Mouse (Mus musculus): ENCODE results near the gene Zcwpw1. TPM values are rescaled to one million over a fixed set of nuclear protein-coding genes. Genes with fewer than 3 reads are reported as not detected.
A peak's percentile ranks its signal among the peaks of the same experiment; 100 is the strongest.
"Not testable (repeated sequence)": the region's sequence is repeated elsewhere in the genome, so short reads cannot be mapped to it uniquely, and the experiment has no call there.

Gene Zcwpw1
- total and polyA plus RNA-seq, 2 experiments, result 1.7 to 3.3 TPM

DNA sequence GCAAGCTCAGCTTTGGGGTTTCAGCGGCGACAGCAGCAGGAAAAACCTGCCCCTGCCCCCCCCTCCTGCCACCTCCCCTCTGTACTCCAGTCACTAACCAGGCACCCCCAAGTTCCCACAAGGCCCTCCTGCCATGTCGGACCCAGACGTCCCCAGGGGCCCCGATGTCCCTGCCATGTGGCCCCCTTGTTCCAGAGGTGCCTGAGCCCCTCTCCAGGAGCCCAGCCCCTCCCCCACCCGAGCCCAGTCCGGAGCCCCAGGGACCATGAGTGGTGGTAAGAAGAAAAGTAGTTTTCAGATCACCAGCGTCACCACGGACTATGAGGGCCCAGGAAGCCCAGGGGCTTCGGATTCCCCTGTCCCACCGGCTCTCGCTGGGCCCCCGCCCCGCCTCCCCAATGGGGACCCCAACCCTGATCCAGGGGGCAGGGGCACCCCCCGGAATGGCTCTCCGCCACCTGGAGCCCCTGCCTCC, 40.7 kb upstream of the Zcwpw1 start:
- TF ChIP-seq CTCF (IDR thresholded peaks at IDR 0.05; ENCODE audit: low read depth, low read length) (no peak), POLR2A (IDR thresholded peaks at IDR 0.05; ENCODE audit: extremely low read depth, insufficient read depth, low read length) (no peak)
- peak overlapping the region; percentile 67; the same call in 1 of the 2 replicates for H3K27ac ChIP-seq (replicated peaks; ENCODE audit: insufficient read depth, low read depth, low read length)
- H3K9ac ChIP-seq (ENCODE audit: low read depth, low read length), result peak overlapping the region; percentile 70
- no peaks in the 10 kb centered on the region for H3K27me3 ChIP-seq (ENCODE audit: control insufficient read depth, insufficient read depth, low read length)
- 11% methylated on average over 16 of the region's 16 CpGs for WGBS
- no peaks in the 10 kb centered on the region for H3K4me1 ChIP-seq (ENCODE audit: control insufficient read depth, insufficient read depth, low read length)
- DNase-seq (ENCODE audit: extremely low read depth, low read depth, low spot score), result no peak
- H3K4me3 ChIP-seq (ENCODE audit: insufficient read depth, low read depth, low read length), result peak overlapping the region; percentile 77
- no peaks in the 10 kb centered on the region for H3K36me3 ChIP-seq (ENCODE audit: control insufficient read depth, insufficient read depth, low read length)
- H3K79me2 ChIP-seq (ENCODE audit: control insufficient read depth, insufficient read depth, low read length), result no peaks in the 10 kb centered on the region; the same call in 1 of the 2 replicates

DNA sequence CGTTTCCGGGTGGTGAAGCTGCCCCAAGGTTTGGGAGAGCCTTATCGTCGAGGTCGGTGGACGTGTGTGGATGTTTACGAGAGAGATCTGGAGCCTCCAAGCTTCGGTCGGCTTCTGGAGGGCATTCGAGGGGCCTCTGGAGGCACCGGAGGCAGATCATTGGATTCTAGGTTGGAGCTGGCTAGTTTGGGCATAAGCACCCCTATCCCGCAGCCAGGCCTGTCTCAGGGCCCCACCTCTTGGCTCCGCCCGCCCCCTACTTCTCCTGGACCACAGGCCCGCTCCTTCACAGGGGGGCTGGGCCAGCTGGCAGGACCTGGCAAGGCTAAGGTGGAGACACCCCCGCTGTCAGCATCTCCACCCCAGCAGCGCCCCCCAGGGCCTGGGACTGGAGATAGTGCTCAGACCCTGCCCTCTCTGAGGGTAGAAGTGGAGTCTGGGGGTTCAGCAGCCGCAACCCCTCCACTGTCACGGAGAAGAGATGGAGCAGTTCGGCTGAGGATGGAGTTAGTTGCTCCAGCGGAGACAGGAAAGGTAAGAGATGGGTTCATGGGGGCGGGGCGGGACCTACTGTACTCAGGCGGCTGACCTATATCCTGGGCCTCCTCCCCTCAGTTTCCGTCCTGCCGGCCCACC, 40.2 kb upstream of the Zcwpw1 start:
- Histone ChIP-seq H3K9ac (ENCODE audit: low read depth, low read length) (peak overlapping the region; percentile 70), H3K4me1 (ENCODE audit: control insufficient read depth, insufficient read depth, low read length) (no peaks in the 10 kb centered on the region), H3K27ac (replicated peaks; ENCODE audit: insufficient read depth, low read depth, low read length) (peak overlapping the region; percentile 55), H3K4me3 (ENCODE audit: insufficient read depth, low read depth, low read length) (peak overlapping the region; percentile 77), H3K36me3 (ENCODE audit: control insufficient read depth, insufficient read depth, low read length) (no peaks in the 10 kb centered on the region), H3K79me2 (ENCODE audit: control insufficient read depth, insufficient read depth, low read length) (no peaks in the 10 kb centered on the region; the same call in 1 of the 2 replicates), H3K27me3 (ENCODE audit: control insufficient read depth, insufficient read depth, low read length) (no peaks in the 10 kb centered on the region)
- WGBS, result 36% methylated on average over 26 of the region's 26 CpGs
- TF ChIP-seq POLR2A (IDR thresholded peaks at IDR 0.05; ENCODE audit: extremely low read depth, insufficient read depth, low read length), result no peak
- no peak for TF ChIP-seq CTCF (IDR thresholded peaks at IDR 0.05; ENCODE audit: low read depth, low read length)
- no peak for DNase-seq (ENCODE audit: extremely low read depth, low read depth, low spot score)

DNA sequence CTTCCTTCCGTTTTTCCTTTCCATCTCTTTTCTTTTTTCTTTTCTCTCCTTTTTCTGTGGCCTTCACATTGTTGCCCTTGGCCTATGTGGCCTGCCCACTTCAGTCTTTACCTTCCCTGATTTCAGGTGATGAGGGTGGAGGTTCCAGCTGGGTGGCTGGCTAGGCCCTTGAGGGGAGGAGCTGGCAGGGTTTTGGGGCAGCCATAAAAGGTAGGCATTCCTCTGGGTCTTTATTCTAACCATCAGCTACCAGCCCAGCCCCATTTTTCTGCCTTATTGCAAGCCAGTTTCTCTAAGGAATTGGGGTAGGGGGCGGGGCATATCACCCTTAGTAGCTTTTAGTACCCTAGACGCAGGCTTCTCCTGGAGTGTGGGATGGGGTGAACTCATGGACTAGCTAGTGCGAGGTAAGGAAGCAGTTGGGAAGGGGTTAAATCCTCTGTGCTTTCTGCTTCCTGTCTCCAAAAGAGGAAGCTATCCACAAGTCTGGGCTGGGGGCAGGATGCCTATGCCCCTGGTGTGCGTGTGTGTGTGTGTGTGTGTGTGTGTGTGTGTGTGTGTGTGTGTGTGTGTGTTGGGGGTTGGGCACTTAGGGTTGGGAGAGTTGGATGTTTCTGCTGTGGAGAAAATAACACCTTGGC, 39.3 kb upstream of the Zcwpw1 start:
- Histone ChIP-seq H3K4me3 (ENCODE audit: insufficient read depth, low read depth, low read length) (peak overlapping the region; percentile 38), H3K27ac (replicated peaks; ENCODE audit: insufficient read depth, low read depth, low read length) (peak overlapping the region; percentile 36), H3K9ac (ENCODE audit: low read depth, low read length) (0 out of 2 replicates have a peak overlapping the region, but pooled peaks have one; percentile 27), H3K79me2 (ENCODE audit: control insufficient read depth, insufficient read depth, low read length) (no peaks in the 10 kb centered on the region; the same call in 1 of the 2 replicates), H3K4me1 (ENCODE audit: control insufficient read depth, insufficient read depth, low read length) (no peaks in the 10 kb centered on the region), H3K27me3 (ENCODE audit: control insufficient read depth, insufficient read depth, low read length) (no peaks in the 10 kb centered on the region), H3K36me3 (ENCODE audit: control insufficient read depth, insufficient read depth, low read length) (no peaks in the 10 kb centered on the region)
- TF ChIP-seq CTCF (IDR thresholded peaks at IDR 0.05; ENCODE audit: low read depth, low read length) (no peak), POLR2A (IDR thresholded peaks at IDR 0.05; ENCODE audit: extremely low read depth, insufficient read depth, low read length) (no peak)
- WGBS, result 51% methylated on average over 5 of the region's 5 CpGs
- DNase-seq (ENCODE audit: extremely low read depth, low read depth, low spot score), result no peak

DNA sequence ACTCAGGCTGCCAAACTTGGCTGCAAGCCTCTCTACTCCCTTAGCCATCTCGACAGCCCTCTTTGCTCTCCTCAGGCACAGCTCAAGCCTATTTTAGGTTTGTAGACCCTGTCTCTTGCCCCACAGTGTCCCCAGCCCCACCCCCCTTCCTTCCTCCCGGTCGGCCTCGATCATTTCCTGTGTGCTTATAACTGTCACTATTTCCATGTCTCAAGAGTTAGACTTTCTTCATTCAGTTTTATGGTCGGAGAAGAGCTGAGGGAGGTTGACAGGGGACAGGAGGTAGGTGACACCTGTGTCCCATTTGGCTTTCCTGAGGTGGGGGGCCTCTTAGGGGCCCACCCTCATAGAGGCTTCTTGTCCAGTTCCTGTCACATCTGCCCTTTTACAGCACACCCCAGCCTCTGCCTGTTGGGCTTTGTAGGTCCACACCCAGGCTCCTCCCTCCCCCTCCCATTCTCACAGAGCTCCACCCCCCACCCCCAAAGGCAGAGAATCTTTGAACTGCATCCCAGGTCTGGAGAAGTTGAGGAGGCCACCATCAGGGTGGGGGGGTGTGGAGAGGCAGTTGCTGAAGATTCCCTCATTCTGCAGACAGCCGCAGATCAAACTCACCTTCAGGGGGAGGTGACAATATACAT, 38.3 kb upstream of the Zcwpw1 start:
- H3K36me3 ChIP-seq (ENCODE audit: control insufficient read depth, insufficient read depth, low read length), result no peaks in the 10 kb centered on the region
- 65% methylated on average over 6 of the region's 6 CpGs for WGBS
- H3K4me3 ChIP-seq (ENCODE audit: insufficient read depth, low read depth, low read length), result no peak overlapping the region
- H3K27ac ChIP-seq (replicated peaks; ENCODE audit: insufficient read depth, low read depth, low read length), result peak overlapping the region; percentile 9; the same call in 1 of the 2 replicates
- no peaks in the 10 kb centered on the region; the same call in 1 of the 2 replicates for H3K79me2 ChIP-seq (ENCODE audit: control insufficient read depth, insufficient read depth, low read length)
- DNase-seq (ENCODE audit: extremely low read depth, low read depth, low spot score), result no peak
- no peak for TF ChIP-seq CTCF (IDR thresholded peaks at IDR 0.05; ENCODE audit: low read depth, low read length)
- TF ChIP-seq POLR2A (IDR thresholded peaks at IDR 0.05; ENCODE audit: extremely low read depth, insufficient read depth, low read length), result no peak
- no peaks in the 10 kb centered on the region for H3K4me1 ChIP-seq (ENCODE audit: control insufficient read depth, insufficient read depth, low read length)
- no peak overlapping the region for H3K9ac ChIP-seq (ENCODE audit: low read depth, low read length)
- no peaks in the 10 kb centered on the region for H3K27me3 ChIP-seq (ENCODE audit: control insufficient read depth, insufficient read depth, low read length)

DNA sequence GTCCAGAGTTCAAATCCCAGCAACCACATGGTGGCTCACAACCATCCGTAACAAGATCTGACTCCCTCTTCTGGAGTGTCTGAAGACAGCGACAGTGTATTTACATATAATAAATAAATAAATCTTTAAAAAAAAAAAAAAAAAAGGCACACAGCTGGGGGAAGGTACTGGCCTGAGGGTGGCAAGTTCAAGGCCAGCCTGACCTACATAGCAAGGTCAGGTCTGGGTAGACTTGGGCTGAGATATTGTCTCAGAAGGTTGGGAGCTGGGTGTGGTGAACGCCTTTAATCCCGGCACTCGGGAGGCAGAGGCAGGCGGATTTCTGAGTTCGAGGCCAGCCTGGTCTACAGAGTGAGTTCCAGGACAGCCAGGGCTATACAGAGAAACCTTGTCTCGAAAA, 37.4 kb upstream of the Zcwpw1 start:
- H3K36me3 ChIP-seq (ENCODE audit: control insufficient read depth, insufficient read depth, low read length); H3K27ac ChIP-seq (replicated peaks; ENCODE audit: insufficient read depth, low read depth, low read length); H3K79me2 ChIP-seq (ENCODE audit: control insufficient read depth, insufficient read depth, low read length); H3K4me3 ChIP-seq (ENCODE audit: insufficient read depth, low read depth, low read length); H3K4me1 ChIP-seq (ENCODE audit: control insufficient read depth, insufficient read depth, low read length); DNase-seq (ENCODE audit: extremely low read depth, low read depth, low spot score); H3K9ac ChIP-seq (ENCODE audit: low read depth, low read length); H3K27me3 ChIP-seq (ENCODE audit: control insufficient read depth, insufficient read depth, low read length): not testable (repeated sequence)
- WGBS, result 88% methylated on average over 8 of the region's 8 CpGs
